Mouse (Mus musculus) cortical plate, adult 2 months (tissue): ENCODE measurements around the gene Ly6g6e. TPM values are rescaled to one million over a fixed set of nuclear protein-coding genes. Genes with fewer than 3 reads are reported as not detected.
"Not testable (repeated sequence)": the region's sequence is repeated elsewhere in the genome, so short reads cannot be mapped to it uniquely, and the experiment has no call there.

Source experiments
- H3K27ac ChIP-seq: fragments of 200-500 bp; 2 replicates; pipeline ENCODE4 v1.5.1; 2012; ENCODE audit warnings: low read length, control low read depth, inconsistent platforms; ENCODE audit not compliant: insufficient read depth
- H3K4me1 ChIP-seq: fragments of 200-500 bp; 2 replicates; pipeline ENCODE4 v1.6.1; 2011; ENCODE audit warnings: low read length; ENCODE audit not compliant: control insufficient read depth, insufficient read depth
- H3K4me3 ChIP-seq: fragments of 200-500 bp; 2 replicates; pipeline ENCODE4 v1.5.1; 2011; ENCODE audit warnings: mild to moderate bottlenecking, low read length, control low read depth; ENCODE audit not compliant: insufficient read depth
- CTCF ChIP-seq: fragments of 200-500 bp; IDR thresholded peaks from 2 replicates; pipeline ENCODE4 v1.5.1; 2011; ENCODE audit warnings: mild to moderate bottlenecking, control low read depth, low read length; ENCODE audit not compliant: insufficient read depth; ENCODE audit errors: extremely low read depth
- POLR2A ChIP-seq: fragments of 200-500 bp; IDR thresholded peaks from 2 replicates; pipeline ENCODE4 v1.6.1; 2011; ENCODE audit warnings: mild to moderate bottlenecking, low read length, control low read depth; ENCODE audit not compliant: insufficient read depth; ENCODE audit errors: extremely low read depth
- polyA plus RNA-seq: library from polyadenylated mRNA; depleted of rRNA; stranded (reverse); fragments of >200 nt; gene quantifications from 2 replicates; pipeline ENCODE4 v1.2.3, GENCODE M21; 2012; rRNA removed

Ly6g6e gene
- polyA plus RNA-seq: 4.8 and 5.5 TPM in 2 replicates

GRCm38 (mm10) chr17:35076507-35077176 lies at the start of gene Ly6g6e:
Gene Ly6g6e (plus strand): TSS chr17:35076902.
- Histone ChIP-seq H3K4me3 (peak within 1 kb of the TSS; percentile 21), H3K4me1 (no peaks in the 10 kb centered on the region), H3K27ac (no peak within 1 kb of the TSS)
- no peak for TF ChIP-seq CTCF
- TF ChIP-seq POLR2A: no peak

- no peak for TF ChIP-seq CTCF
- TF ChIP-seq POLR2A: no peak
- no peaks in the 10 kb centered on the region; the same call in 1 of the 2 replicates for H3K4me1 ChIP-seq
- H3K27ac ChIP-seq: no peak within 1 kb of the TSS
- H3K4me3 ChIP-seq: no peak within 1 kb of the TSS
These were observed 49.2 kb upstream of the Ly6g6e start, which contains the start of gene Sapcd1 for GRCm38 (mm10) chr17:35027277-35028068. Gene Sapcd1 (minus strand): TSS chr17:35028016.

GRCm38 (mm10) chr17:35028315-35028714 lies 48.4 kb upstream of the Ly6g6e start:
- H3K4me3 ChIP-seq: no peak overlapping the region
- no peak for TF ChIP-seq CTCF
- TF ChIP-seq POLR2A: no peak
- H3K4me1 ChIP-seq: no peaks in the 10 kb centered on the region; the same call in 1 of the 2 replicates
- H3K27ac ChIP-seq: no peak overlapping the region

DNA sequence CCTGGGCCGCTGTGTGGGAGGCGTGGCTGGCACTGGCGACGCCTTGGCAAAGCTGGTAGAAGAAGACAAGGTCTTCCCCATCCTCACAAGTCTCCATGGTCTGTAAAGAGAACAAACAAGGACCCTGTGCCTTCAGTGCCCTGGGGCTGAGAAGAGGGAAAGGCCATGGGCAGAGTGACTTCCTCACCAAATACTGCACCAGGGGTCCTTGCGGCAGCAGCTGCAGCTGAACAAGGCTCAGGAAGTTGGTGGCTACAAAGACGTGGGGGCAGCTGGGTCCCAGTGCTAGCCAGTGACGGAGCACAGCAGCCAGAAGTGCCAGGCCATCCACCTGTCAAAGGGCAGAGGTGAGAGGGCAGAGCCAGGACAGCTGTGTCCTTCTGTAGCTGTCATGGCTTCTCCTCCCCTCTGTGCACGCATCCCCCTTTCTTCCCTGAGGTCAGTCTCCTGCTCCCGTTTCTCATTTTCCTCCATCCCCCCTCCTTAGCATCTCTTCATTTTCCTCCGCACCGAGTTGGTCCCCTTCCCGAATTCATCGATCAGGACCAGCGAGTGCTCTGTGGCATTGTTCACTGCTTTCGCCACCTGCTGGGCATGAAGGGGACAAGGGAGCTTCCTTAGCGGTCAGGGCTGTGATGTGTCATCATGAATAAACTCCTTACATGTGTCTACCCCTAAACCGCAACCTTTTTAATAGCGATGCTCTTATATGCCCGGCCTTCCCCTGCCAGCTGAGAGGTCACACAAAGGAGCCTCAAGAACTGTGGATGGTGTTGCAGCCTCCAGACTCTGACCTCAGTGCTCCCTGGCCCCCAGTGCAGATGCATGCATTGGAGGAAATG lies 46.8 kb upstream of the Ly6g6e start:
- Histone ChIP-seq H3K27ac (no peak overlapping the region), H3K4me3 (no peak overlapping the region)
- TF ChIP-seq POLR2A (no peak), CTCF (peak; percentile 50)

GRCm38 (mm10) chr17:35031272-35031671 lies 45.4 kb upstream of the Ly6g6e start:
- no peak overlapping the region for H3K27ac ChIP-seq
- no peak for TF ChIP-seq CTCF
- no peak for TF ChIP-seq POLR2A

More for the DNA sequence above, 46.8 kb upstream of the Ly6g6e start:
- no peaks in the 10 kb centered on the region; the same call in 1 of the 2 replicates for H3K4me1 ChIP-seq

GRCm38 (mm10) chr17:35031880-35032279 lies 44.8 kb upstream of the Ly6g6e start:
- no peak overlapping the region for H3K27ac ChIP-seq
- no peak overlapping the region for H3K4me3 ChIP-seq
- no peak for TF ChIP-seq CTCF
- TF ChIP-seq POLR2A: no peak
- no peaks in the 10 kb centered on the region; the same call in 1 of the 2 replicates for H3K4me1 ChIP-seq

More at GRCm38 (mm10) chr17:35031272-35031671, 45.4 kb upstream of the Ly6g6e start:
- H3K4me1 ChIP-seq: no peaks in the 10 kb centered on the region; the same call in 1 of the 2 replicates
- no peak overlapping the region for H3K4me3 ChIP-seq

DNA sequence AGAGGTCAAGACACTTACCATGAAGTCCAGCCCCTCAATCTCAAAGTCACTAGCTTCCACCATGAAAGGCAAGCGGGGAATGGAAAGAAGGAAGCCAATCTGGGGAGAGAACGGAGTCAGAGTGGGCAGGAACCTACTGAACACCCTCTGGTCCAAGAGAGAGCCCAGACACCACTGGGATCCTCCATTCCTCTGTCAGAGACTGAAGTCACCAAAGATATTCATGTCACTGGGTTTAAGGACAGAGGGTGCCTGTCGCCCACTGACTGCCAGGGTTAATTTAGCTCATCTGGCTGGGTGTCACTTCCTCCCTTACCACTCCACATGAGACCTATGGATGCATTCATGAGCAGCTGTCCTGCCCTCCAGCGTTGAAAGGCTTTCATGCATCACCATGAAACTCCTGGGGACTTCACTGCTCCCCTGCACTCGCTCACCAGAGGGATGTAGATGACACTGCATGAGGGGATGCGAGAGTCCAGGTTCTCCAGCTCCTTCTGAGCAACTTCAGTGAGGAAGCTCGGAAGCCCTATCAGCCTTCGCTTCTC lies 44.3 kb upstream of the Ly6g6e start:
- H3K4me3 ChIP-seq: no peak overlapping the region
- TF ChIP-seq CTCF (no peak), POLR2A (no peak)
- no peak overlapping the region for H3K27ac ChIP-seq
- H3K4me1 ChIP-seq: no peaks in the 10 kb centered on the region; the same call in 1 of the 2 replicates

DNA sequence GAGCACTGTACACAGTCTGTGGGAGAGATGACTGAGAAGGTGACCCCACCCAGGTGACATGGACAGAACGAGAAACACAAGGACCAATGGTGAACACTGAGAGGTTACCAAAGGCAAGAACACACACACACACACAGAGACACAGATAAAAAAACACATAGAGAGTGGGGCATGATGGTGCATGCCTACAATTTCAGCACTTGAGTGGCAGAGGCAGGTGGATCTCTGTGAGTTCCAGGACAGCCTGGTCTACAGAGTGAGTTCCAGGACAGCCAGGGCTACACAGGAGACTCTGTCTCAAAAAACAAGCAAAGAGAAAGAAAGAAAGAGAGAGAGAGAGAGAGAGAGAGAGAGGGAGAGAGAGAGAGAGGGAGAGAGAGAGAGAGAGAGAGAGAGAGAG lies 43.0 kb upstream of the Ly6g6e start:
- H3K4me1 ChIP-seq, H3K27ac ChIP-seq, H3K4me3 ChIP-seq: not testable (repeated sequence)

- H3K4me3 ChIP-seq: no peak overlapping the region
- TF ChIP-seq POLR2A (no peak), CTCF (no peak)
- H3K4me1 ChIP-seq: no peaks in the 10 kb centered on the region; the same call in 1 of the 2 replicates
- no peak overlapping the region for H3K27ac ChIP-seq
These were observed 41.8 kb upstream of the Ly6g6e start for GRCm38 (mm10) chr17:35034896-35035295.
